Mouse (Mus musculus) left cerebral cortex, postnatal 4 days (tissue): ENCODE data around the gene Ibsp. TPM values are rescaled to one million over a fixed set of nuclear protein-coding genes. Genes with fewer than 3 reads are reported as not detected.

ENCODE experiments used
- DNase-seq: peaks from one replicate; pipeline ENCODE4 v3.0.0-alpha.2; 2022
- intact Hi-C: fragments of 180-260 bp; cut with DNase I; formaldehyde crosslinking; loops from one replicate; pipeline ENCODE4 v1.15.1; 2025
- microRNA-seq: library from miRNA; unstranded; fragments of <30 nt; microRNA quantifications from one replicate; pipeline ENCODE4 v1.2.0, GENCODE M21; 2022
- total RNA-seq, 2 experiments: library from RNA; stranded (reverse); gene quantifications; 2 replicates each; pipeline ENCODE4 v1.2.3; 2021

Gene Ibsp
- total RNA-seq, 2 experiments from 2014 or later, result 0.54 to 0.60 TPM

DNA sequence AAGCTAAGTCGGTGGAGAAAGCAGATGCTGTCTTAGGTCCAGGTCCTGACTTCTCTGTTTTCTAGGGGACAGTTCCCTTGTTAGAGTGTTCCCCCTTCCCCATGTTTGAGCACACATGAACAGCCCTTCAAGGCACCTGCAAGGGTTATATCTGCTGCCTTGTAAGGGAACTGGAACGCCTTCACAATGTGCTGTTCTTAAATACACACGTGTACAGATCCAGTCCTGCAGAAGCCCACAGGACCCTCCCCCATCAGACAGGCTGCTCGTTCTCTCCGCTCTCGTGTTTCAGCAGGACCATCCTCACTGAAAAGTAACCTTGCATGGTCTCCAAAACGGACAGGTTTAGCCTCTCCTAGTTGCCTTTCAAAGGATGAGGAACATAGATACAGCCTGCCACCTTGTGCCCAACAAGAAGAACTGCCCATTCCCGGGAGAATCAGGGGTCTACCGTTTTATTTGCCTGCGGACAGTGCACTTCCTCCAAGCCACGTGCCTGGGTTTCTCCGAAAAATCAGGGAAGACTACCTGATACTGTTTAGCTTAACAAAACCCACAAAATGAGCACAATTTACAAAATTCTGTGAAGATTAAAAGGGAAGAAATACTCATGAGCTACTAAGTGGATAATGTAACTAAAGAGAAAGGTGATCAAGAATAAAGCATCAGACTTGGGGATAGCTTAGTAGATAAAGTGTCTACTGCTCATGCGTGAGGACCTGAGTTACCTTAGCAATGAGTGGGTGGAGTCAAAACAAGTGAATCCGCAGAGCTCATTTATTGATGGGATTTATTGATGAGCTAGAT lies 40.9 kb downstream of the Ibsp start:
- peak; percentile 35 for DNase-seq
- intact Hi-C loops, result loop anchor here (10.0 kb wide), 3 partner anchors 95 to 345 kb away; partner anchors contain the start of genes Gm17660 and Spp1

DNA sequence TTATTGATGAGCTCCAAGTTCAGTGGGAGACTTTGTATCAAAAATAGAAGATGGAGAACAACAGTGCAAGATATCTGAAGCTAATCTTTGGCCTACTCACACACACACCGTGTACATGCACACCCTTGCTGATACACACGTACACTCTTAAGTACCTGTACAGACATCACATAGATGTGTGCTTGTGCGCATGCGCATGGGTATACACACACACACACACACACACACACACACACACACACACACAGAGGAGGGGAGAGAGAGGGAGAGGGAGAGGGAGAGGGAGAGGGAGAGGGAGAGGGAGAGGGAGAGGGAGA lies 41.5 kb downstream of the Ibsp start:
- intact Hi-C loops, result loop anchor here (10.0 kb wide), 1 partner anchor 94 kb away; the partner anchor contains the start of gene Spp1

DNA sequence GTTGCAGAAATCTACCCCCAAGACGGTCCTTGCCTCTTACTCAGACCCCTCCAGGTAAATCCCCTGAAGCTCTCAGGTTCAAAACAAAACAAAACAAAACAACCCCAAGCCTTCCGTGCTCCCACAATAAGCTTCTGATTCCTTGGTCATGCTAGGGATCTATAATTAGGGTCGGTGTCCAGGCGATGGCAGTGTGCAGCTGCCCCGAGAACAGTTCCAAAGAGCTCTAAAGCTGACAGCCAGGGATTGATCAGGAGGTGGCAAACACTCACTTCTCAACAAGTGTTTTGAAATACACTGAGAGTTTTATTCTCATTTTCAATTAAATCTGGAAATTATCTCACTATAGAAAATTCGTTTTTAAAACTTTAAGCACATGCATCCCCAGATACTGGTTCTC lies 43.9 kb downstream of the Ibsp start:
- DNase-seq, result peak; percentile 5
- intact Hi-C loops, result loop anchor here (10.0 kb wide), 1 partner anchor 92 kb away; the partner anchor contains the start of gene Spp1

More for the DNA sequence above, 41.5 kb downstream of the Ibsp start:
- no peak for DNase-seq

DNA sequence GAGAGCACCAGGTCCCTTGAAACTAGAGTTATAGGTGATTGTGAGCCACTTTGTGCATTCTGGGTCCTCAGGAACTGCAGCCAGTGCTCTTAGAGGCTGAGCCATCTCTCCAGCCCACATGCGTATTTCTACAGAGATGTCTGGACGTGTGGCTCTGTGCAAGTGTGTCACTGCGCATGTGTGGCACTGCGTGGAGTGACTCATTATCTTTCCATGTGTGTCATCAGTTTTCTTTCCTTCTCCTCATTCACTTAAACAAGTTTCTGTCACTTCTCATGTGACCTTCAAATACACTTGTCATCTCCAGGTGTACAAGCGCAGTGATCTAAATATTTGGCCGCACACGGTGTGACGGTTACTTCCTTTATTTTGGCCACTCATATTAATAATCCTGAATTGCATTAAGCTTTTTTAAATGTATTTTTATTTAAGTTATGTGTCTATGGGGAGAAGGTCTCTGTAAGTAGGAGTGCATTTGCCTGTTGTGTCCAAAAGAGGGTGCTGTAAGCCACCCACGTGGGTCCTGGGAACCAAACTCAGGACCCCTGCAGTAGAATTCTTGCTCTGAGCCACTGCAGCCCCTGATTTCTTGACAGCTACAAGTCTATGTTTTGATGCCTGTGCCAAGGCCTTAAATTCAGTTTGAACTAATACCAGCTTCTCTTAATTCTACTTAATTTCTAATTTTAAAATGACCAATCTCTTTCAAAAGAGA lies 45.7 kb downstream of the Ibsp start:
- intact Hi-C loops, result loop anchor here (10.0 kb wide), 1 partner anchor 90 kb away; the partner anchor contains the start of gene Spp1
- DNase-seq, result no peak

DNA sequence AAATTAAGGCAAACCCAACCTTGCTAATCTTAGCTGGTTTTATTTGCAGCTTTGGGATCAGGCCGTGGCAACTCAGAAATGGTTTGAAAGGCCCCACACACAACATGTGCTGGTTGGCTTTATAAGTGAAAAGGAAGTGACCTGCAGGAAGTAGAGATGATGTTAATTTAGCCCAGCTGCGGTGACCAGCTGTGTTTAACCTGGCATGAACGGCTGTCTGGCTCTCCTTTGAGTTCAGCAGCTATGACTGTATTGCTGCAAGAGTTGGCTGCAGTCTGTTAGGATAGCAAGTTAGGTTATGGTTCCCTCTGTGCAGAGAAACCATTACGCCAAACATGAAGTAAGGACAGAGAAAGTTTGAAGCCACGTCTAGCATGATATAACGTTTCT lies 46.3 kb downstream of the Ibsp start:
- no peak for DNase-seq
- intact Hi-C loops, result loop anchor here (10.0 kb wide), 1 partner anchor 90 kb away; the partner anchor contains the start of gene Spp1

DNA sequence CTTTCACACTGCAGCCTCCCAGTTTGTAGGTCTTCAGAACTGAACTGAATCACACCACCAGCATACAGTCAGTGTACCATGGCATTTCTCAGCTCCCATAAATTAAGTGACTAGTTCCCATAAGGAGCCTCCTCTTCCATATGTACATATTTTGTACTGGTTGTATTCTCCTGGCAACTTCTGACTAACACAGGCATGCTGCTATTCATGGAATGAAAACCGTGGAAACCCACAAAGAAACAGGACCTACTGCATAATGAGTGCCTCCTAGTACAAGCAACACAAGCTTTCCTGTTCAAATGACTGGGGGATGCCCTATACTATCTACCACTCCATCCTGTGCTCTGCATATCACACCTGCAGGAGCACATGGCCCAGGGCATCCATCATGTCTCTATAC lies 52.1 kb downstream of the Ibsp start:
- intact Hi-C loops, result no loop called here
- DNase-seq, result no peak

DNA sequence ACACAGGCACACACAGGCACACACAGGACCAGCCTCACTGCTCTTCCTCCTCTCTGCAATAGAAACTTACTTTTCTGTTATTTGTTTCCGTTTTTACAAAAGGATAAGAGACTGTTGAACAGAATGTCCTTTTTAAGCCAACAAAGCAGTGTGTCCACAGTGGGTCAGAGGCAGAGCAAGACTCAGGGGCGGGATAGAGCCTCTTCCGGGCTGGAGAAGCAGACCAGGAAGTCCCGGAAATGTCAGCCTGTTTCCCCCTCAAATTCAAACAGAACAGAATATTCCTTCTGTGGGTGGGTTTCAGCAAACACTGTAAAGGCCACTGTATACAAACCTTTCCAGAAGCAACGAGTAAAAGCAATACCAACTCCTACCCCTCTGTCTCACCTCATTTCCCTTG lies 52.9 kb downstream of the Ibsp start:
- no peak for DNase-seq
- intact Hi-C loops, result no loop called here

DNA sequence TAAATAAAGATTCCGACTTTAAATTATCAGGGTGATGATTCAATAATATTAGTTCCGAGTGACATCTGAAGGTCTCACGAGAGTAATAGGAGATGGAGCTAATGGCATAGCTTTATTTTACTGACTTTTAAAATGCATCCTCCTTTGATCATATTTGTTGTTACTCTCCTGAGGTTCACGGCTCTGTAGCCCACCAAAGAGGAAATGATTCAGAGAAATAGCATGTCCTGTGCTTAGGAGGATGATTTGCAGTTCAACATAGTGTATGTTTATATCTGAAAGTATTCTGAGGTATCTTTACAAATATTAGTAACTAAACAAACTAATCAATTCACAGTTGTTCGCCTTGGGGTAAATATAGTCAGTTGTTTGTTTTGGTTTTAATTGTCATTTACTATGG lies 58.6 kb downstream of the Ibsp start:
- DNase-seq, result no peak
- intact Hi-C loops, result no loop called here

DNA sequence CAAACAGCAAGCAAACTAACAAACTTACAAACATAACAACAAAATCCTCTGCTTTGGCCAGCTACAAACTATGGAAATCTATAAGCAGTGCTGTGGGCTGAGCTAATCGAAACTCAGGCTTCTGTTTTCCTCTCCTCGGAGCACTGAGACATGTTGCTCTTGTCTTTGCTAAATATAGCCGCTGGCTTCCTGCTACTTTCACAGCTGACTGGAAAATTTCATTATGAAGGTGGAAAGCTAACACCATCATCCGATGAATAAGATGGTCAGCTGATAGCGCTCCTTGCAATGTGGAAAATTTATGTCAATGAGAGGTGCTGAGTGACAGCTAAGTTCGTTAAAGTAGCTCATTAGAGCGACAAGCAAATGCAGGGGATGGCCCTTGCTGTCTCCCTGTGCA lies 59.6 kb downstream of the Ibsp start:
- DNase-seq, result no peak
- intact Hi-C loops, result no loop called here

DNA sequence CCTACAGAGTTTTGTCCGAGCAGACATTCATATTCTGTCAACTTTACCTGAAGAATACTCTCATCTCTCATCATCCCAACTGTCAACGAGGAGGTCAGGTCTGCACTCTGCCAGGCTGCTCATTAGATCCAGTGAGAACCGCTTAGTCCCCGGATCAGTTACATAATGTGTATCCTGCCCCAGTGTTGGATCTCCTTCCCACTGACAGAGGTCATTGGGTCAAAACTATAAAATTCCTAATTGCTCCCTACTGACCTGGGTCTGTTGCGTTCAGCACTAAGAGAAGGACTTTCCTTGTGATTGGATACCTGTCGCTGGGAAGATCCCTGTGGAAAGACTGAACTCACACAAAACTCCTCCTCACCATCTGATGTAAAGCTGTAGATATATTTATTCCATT lies 60.3 kb downstream of the Ibsp start:
- intact Hi-C loops, result no loop called here
- DNase-seq, result no peak

Small RNA genes within 50 kb of the gene (microRNA-seq; reads per million reads assigned to microRNA genes)
- not detected for gene Gm23616

Other genes starting within 250 kb of the Ibsp start
- gene Gm17660, start 221.6 kb upstream of the Ibsp start, total RNA-seq, result not detected
- gene Sparcl1, start 185.4 kb upstream of the Ibsp start, total RNA-seq, result 100 to 1,000 TPM; 465 to 498 TPM
- not detected for gene Dspp, start 128.5 kb upstream of the Ibsp start, total RNA-seq
- gene Dmp1, start 96.6 kb upstream of the Ibsp start, total RNA-seq, result under 1 TPM; 0.18 to 0.36 TPM
- not detected for gene Mepe, start 26.2 kb downstream of the Ibsp start, total RNA-seq
- 10 to 100 TPM in 1 of 2 experiments, 1 to 10 TPM in 1; 6.7 to 11.5 TPM for gene Spp1, start 135.9 kb downstream of the Ibsp start, total RNA-seq
- 10 to 100 TPM; 28.1 to 29.4 TPM for gene Pkd2, start 160.3 kb downstream of the Ibsp start, total RNA-seq
- gene BC005561, start 209.2 kb downstream of the Ibsp start, total RNA-seq, result 10 to 100 TPM; 14.8 to 15.1 TPM